Mouse (Mus musculus): ENCODE data around the gene Traf1.

The Traf1 gene

DNA sequence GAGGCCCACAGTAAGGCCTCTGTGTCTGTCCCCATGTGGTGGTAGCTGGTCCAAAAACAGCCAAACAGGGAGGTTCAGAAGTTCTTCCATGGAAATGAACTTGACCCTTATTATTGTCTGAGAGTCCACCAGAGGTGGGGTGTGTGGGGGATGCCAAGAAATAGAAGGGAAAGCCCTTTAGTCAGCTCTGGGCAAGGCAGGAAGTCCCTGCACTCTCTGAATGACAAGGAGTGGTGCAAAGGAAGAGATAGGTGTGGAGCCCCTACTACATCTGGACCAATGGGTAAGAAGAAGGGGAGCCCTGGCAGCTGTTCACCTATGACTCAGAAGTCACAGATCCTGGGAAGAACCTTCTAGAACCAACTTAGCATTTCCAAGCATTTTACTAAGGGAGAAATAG is 7.2 kb downstream of the Traf1 start:
- CTCF ChIA-PET = no interaction called here

GRCm38 (mm10) chr2:34953547-34954116 is 7.9 kb downstream of the Traf1 start:
- POLR2A ChIA-PET = interaction anchor here in 2 of 4 experiments (1.0 to 1.3 kb wide), 3 partner anchors 9 to 11 kb away, joined by 3 to 4 read pairs (median 3); no protein-coding TSS in a partner anchor
- CTCF ChIA-PET = interaction anchor here in 1 of 4 experiments (0.6 kb wide), 1 partner anchor 119 kb away, joined by 9 read pairs; no protein-coding TSS in a partner anchor

More for the DNA sequence above, 7.2 kb downstream of the Traf1 start:
- POLR2A ChIA-PET = interaction anchor here in 2 of 4 experiments (1.0 to 1.3 kb wide), 4 partner anchors 8 to 11 kb away, joined by 3 to 4 read pairs (median 3); no protein-coding TSS in a partner anchor

GRCm38 (mm10) chr2:34953018-34953417 is 8.6 kb downstream of the Traf1 start:
- CTCF ChIA-PET = interaction anchor here in 1 of 4 experiments (0.6 kb wide), 1 partner anchor 120 kb away, joined by 9 read pairs; no protein-coding TSS in a partner anchor
- POLR2A ChIA-PET = no interaction called here

DNA sequence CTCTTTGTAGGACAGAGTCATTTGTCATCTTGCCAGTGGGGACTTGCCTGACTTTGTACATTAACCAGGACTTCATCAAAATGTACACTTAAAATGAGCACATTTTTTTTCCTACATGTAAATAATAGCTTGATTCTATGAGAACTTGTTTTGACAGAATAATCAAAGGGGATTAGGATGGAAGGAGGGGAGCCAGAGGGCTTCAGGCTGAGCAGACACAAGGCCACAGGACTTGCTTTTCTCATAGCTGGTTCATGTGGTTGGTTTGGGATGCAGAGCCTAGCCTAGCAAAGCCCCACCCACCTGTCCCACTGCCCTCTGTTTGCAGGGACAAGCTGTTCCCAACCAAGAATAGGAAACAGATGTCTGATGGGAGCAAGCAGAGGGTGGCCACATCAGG is 10.1 kb downstream of the Traf1 start:
- ChIA-PET POLR2A (interaction anchor here in 2 of 4 experiments (0.8 to 3.6 kb wide), 4 partner anchors 10 to 26 kb away, joined by 3 to 14 read pairs (median 6); partner anchors contain the start of gene Traf1 (in 1 of the 2)), CTCF (no interaction called here)

- ChIA-PET CTCF (interaction anchor here in 1 of 4 experiments (0.5 kb wide), 2 partner anchors 11 to 1103 kb away, joined by 3 to 7 read pairs; no protein-coding TSS in a partner anchor), POLR2A (interaction anchor here in 2 of 4 experiments (0.6 to 15.2 kb wide), 19 partner anchors 8 to 177 kb away, joined by 3 to 391 read pairs (median 4); partner anchors contain the start of genes Cntrl (in 1 of the 2), Hspa5 (in 1 of the 2), Phf19 (in 1 of the 2) and Traf1 (in 1 of the 2))
Measured at GRCm38 (mm10) chr2:34948622-34949021, 12.9 kb downstream of the Traf1 start.

- ChIA-PET POLR2A (interaction anchor here in 3 of 4 experiments (0.6 to 15.2 kb wide), 25 partner anchors 9 to 974 kb away, joined by 3 to 391 read pairs (median 5); partner anchors contain the start of genes Traf1 (in 2 of the 3), Hspa5 (in 1 of the 3), Phf19 (in 1 of the 3) and Rabepk (in 1 of the 3)), CTCF (interaction anchor here in 1 of 4 experiments (0.6 to 1.0 kb wide), 3 partner anchors 8 to 33 kb away, joined by 3 to 7 read pairs (median 3); partner anchors contain the start of gene Phf19)
Measured at GRCm38 (mm10) chr2:34946046-34946445, 15.5 kb downstream of the Traf1 start.

GRCm38 (mm10) chr2:34945580-34945979 is 16.0 kb downstream of the Traf1 start:
- POLR2A ChIA-PET = interaction anchor here (0.5 to 15.2 kb wide), 27 partner anchors 9 to 1523 kb away, joined by 3 to 391 read pairs (median 6); partner anchors contain the start of genes Hspa5 (in 2 of the 4), Traf1 (in 2 of the 4), Phf19 (in 1 of the 4) and Rabepk (in 1 of the 4)

DNA sequence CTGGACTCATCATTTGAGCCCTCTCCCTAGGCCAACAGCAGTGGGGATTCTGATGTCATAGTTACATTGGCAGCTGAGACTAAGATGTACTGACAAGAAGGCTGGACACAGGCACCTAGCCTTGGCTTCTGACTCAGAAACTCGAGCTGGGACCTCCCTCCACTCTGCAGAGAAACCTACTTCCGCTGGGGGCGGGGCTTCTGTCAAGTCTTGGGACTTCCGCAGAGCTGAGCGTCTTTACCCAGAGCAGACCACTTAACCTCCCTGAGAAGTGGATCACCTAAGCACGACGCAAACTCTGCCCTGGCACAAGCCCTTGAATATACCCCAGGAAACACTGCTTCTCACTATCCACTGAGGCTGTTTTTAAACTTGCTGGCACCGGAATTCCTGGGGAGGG is 16.8 kb downstream of the Traf1 start:
- POLR2A ChIA-PET = interaction anchor here (0.6 to 15.2 kb wide), 27 partner anchors 8 to 311 kb away, joined by 3 to 391 read pairs (median 4); partner anchors contain the start of genes Hspa5 (in 2 of the 4), Traf1 (in 2 of the 4), Gsn (in 1 of the 4) and Rabepk (in 1 of the 4)
- CTCF ChIA-PET = interaction anchor here in 1 of 4 experiments (0.6 to 0.7 kb wide), 2 partner anchors 9 to 15 kb away, joined by 3 read pairs; no protein-coding TSS in a partner anchor

More at GRCm38 (mm10) chr2:34945580-34945979, 16.0 kb downstream of the Traf1 start:
- CTCF ChIA-PET = interaction anchor here in 1 of 4 experiments (0.6 to 1.0 kb wide), 4 partner anchors 8 to 34 kb away, joined by 3 to 7 read pairs (median 3); partner anchors contain the start of gene Phf19

DNA sequence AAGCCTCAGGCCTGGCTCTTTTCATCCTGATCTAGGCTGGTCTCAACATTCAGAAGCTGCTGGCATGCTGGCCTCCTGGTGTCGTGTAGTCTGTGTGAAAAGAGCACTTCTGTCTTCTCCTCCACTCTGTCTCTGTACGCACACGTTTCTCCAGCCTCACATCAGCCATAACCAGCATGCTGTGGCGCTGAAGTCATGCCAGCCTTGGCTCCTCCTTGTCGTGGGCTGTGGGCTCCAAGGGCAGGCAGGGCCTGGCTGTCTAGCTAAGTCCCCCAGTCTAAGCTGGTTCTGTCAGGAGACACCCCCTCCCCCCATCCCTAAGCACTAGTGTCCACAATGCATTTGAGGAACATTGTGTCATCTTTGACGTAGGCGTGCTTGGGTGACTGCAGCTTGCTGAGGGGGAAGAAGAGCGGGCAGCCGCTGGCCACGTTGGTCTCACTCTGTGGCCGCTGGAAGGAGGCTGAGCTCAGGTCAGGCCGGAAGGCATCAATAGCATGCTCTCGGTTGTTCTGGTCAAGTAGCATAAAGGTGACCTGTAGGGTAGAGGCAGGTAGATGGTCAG is 17.9 kb downstream of the Traf1 start:
- POLR2A ChIA-PET = interaction anchor here in 3 of 4 experiments (0.6 to 15.2 kb wide), 11 partner anchors 11 to 298 kb away, joined by 3 to 391 read pairs (median 4); partner anchors contain the start of gene Hspa5 (in 2 of the 3)
- CTCF ChIA-PET = interaction anchor here in 1 of 4 experiments (0.6 to 0.7 kb wide), 3 partner anchors 30 to 595 kb away, joined by 3 to 11 read pairs (median 7); no protein-coding TSS in a partner anchor

- ChIA-PET POLR2A (interaction anchor here in 3 of 4 experiments (0.7 to 15.2 kb wide), 10 partner anchors 14 to 274 kb away, joined by 3 to 391 read pairs (median 6); partner anchors contain the start of genes Phf19 (in 2 of the 3) and Hspa5 (in 1 of the 3)), CTCF (no interaction called here)
Measured at GRCm38 (mm10) chr2:34941061-34941675, 20.4 kb downstream of the Traf1 start.

DNA sequence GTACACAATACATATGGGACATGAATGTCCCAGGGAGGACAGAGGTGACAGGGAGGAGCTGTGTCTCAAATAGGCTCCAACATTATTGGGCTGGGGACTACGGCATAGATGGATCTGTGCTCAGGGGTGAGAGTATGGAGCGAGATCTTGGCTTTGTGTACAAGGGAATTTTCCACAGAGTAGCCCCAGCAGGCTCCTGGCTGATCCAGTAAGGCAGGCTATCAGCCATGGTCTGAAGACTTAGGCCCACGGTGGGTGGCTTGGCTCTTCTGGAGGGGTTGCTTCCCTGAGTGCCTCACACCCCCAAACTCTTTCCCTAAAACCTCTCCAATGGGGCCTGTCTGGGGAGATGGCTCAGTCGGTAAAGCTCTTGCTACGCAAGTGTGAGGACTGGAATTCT is 21.3 kb downstream of the Traf1 start:
- ChIA-PET POLR2A (interaction anchor here in 2 of 4 experiments (0.8 to 15.2 kb wide), 6 partner anchors 14 to 168 kb away, joined by 3 to 391 read pairs (median 4); partner anchors contain the start of genes Phf19 (in 2 of the 2) and Hspa5 (in 1 of the 2)), CTCF (interaction anchor here in 1 of 4 experiments (0.6 kb wide), 1 partner anchor 18 kb away, joined by 4 read pairs; no protein-coding TSS in a partner anchor)

DNA sequence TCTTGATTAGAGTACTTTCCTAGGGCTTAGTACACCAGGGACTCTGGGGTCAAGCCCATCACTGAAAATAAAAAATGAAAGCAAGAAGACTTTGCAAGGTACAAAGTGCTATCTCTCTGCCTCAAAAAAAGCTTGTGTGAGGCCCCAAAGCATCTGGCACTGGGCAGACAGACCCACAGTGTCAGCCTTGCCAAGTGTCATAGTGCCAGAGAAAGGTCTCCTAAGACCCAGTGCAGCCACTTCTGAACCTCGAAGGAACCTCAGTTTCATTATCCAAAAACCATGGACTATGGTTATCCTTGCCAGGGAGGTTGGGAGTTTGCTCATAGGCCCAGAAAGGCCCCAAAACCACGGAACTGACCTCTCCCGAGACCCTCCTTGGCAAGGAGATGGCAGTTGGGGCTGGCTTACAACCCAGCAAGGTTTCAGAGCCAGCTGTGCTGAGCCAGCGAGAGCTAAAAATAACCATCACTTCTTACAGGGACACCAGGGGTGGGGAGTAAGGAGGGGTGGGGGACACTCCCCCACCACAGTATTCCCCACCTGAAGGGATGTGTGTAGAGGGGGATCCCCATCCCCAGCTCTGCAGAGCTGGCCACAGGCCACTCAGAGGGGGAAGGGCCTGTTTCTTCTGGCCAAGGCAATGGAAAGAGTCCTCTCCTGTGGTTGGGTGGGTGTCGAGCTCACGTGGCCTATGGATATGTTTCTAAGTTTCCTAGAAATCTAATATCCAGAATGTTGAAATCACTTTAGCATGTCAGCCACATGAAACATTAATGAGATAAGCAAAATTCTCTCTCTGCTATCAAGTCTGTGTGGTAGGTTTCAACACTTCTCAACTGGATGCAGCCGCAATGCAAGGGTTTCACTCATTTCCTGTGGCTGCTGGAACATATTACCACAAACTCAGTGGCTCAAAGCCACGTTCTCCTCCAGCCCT is 23.0 kb downstream of the Traf1 start:
- POLR2A ChIA-PET = interaction anchor here in 3 of 4 experiments (0.5 to 15.2 kb wide), 29 partner anchors 7 to 337 kb away, joined by 3 to 391 read pairs (median 5); partner anchors contain the start of genes Hspa5 (in 3 of the 3), Traf1 (in 2 of the 3) and Fbxw2 (in 1 of the 3)
- CTCF ChIA-PET = interaction anchor here in 2 of 4 experiments (0.6 to 2.3 kb wide), 4 partner anchors 7 to 549 kb away, joined by 3 to 7 read pairs (median 4); no protein-coding TSS in a partner anchor

DNA sequence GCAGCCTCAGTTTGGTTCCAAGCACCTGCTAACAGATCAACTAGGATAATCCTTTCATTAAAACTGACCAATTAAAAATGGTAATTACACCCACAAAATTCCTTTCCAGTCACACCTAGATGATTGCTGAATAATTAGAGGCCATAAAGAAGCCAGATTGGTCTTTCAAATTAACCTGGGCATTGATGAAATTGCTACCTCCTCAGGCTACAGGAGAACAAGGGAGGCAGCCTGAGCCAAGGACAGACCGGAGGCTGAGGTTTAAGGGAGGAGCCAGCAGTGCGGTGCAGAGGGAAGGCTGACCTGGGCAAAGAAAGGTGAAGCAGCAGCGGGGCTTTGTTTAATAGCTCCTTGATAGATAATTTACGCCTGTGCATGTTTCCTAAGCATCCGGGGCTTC is 24.1 kb downstream of the Traf1 start:
- POLR2A ChIA-PET = interaction anchor here (0.6 to 15.2 kb wide), 31 partner anchors 8 to 791 kb away, joined by 3 to 391 read pairs (median 5); partner anchors contain the start of genes Hspa5 (in 3 of the 4), Traf1 (in 3 of the 4), Phf19 (in 2 of the 4) and Fbxw2 (in 1 of the 4)
- CTCF ChIA-PET = interaction anchor here in 3 of 4 experiments (0.6 to 2.3 kb wide), 5 partner anchors 8 to 53 kb away, joined by 3 to 7 read pairs (median 3); no protein-coding TSS in a partner anchor

- CTCF ChIA-PET = interaction anchor here in 3 of 4 experiments (0.6 to 1.9 kb wide), 4 partner anchors 8 to 194 kb away, joined by 3 to 7 read pairs (median 4); no protein-coding TSS in a partner anchor
- POLR2A ChIA-PET = interaction anchor here (0.6 to 13.0 kb wide), 26 partner anchors 9 to 738 kb away, joined by 3 to 391 read pairs (median 6); partner anchors contain the start of genes Phf19 (in 2 of the 4), Traf1 (in 2 of the 4) and Rabepk (in 1 of the 4)
Measured at GRCm38 (mm10) chr2:34927320-34927719, 34.3 kb downstream of the Traf1 start.

DNA sequence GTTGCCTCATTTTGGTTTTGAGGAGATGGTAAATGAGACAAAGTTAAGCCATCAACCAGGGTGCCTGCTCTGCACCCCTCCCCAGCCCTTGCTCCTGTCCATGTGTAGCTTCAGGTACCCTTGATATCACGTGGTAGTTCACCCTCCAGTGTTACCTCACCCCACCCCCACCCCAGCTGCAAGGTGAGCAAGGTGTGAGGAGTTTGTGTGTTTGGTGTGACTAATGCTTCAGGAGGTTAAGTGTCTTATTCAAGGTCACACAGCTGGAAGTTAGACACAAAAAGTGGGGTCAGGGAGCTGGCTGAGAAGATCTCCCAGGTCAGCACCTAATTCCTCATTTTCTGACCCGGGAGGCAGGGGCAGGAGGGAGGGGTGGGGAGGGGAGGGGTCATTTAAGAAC is 38.8 kb downstream of the Traf1 start:
- CTCF ChIA-PET = interaction anchor here in 1 of 4 experiments (0.6 kb wide), 1 partner anchor 18 kb away, joined by 4 read pairs; no protein-coding TSS in a partner anchor
- POLR2A ChIA-PET = interaction anchor here in 3 of 4 experiments (0.6 to 13.0 kb wide), 14 partner anchors 9 to 151 kb away, joined by 3 to 391 read pairs (median 4); partner anchors contain the start of genes Hspa5 (in 2 of the 3) and Phf19 (in 2 of the 3)

GRCm38 (mm10) chr2:34920144-34920543 is 41.4 kb downstream of the Traf1 start:
- POLR2A ChIA-PET = interaction anchor here (0.6 to 13.0 kb wide), 29 partner anchors 7 to 165 kb away, joined by 3 to 391 read pairs (median 5); partner anchors contain the start of genes Hspa5 (in 2 of the 4), Gapvd1 (in 1 of the 4), Rabepk (in 1 of the 4) and Traf1 (in 1 of the 4)
- CTCF ChIA-PET = interaction anchor here in 1 of 4 experiments (0.5 kb wide), 2 partner anchors 113 to 303 kb away, joined by 9 to 12 read pairs; no protein-coding TSS in a partner anchor

Measured in embryonic stem cell, embryonic (primary cell).